Mouse (Mus musculus) liver, adult (tissue): ENCODE results near the gene Vwa7.
"Not testable (repeated sequence)": the region's sequence is repeated elsewhere in the genome, so short reads cannot be mapped to it uniquely, and the experiment has no call there.

Experiments used
- GATA4 ChIP-seq: IDR thresholded peaks from 2 replicates; pipeline ENCODE4 v1.6.1; 2014; ENCODE audit warnings: mild to moderate bottlenecking, low read length; ENCODE audit not compliant: insufficient replicate concordance

The Vwa7 gene

DNA sequence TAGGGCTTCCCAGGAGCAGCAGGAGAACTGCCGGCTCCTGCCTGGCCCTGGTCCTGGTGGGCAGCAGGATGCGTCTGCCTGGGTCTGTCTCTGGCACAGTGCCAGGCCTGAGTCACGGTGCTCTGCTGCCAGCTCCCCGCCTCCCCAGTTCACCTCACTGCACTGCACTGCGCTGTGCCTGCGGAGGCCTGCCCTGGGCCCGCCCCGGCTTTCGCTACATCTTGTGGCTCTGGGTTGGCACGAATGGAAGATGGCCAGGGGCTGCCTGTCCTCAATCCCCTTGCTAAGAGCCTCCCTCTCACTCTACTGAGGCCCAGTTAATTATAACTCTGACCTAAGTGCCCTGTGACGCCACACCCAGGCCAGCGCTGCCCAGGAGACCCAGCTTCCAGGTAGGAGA, at the start of gene Vwa7:
Vwa7 (plus strand) TSS at position 204 of the 400 bp plus-strand sequence.
- TF ChIP-seq GATA4 = no peak

- not testable (repeated sequence) for TF ChIP-seq GATA4
Observed at GRCm38 (mm10) chr17:34969822-34970221, 46.6 kb upstream of the Vwa7 start, which contains the start of gene Gm20481. Gm20481 (plus strand) TSS chr17:34969912.

DNA sequence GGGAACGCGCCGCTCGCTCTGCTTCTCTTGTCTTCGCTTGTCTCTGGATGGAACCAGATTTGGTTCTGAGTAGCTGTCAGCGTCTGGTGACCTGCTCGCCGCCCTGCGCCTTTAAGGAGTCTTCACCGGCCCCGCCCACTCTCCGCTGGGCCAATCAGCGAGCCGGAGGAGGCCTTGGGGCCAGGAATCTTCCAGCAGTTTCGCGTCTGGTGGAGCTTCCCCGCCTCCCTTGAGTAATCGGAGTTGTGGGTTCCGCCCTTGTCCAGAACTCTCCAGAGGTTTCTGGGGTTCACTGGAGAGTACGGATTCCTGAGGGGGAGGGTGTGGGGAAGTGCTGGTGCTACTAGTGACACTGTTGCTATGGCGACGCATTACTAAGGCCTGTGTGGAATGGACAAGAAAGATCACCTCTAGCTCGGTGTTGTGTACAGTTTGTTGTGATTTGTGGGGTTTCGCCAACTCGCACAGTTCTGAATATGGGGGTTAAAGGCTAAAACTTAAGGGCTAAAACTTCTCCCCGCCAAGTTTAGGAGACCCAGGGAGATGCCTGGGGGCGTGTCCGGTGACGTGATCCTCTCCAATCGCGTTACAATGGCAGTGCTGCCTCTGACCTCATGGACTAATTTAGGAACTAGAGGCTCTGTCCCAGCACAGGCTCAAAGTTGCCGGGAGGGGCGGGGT, 44.2 kb upstream of the Vwa7 start, which contains the start of the genes Hspa1a and Hspa1l:
Hspa1a (minus strand) TSS at position 88 of the 681 bp plus-strand sequence.
Hspa1l (plus strand) TSS at position 635 of the 681 bp plus-strand sequence.
- TF ChIP-seq GATA4 = not testable (repeated sequence)

DNA sequence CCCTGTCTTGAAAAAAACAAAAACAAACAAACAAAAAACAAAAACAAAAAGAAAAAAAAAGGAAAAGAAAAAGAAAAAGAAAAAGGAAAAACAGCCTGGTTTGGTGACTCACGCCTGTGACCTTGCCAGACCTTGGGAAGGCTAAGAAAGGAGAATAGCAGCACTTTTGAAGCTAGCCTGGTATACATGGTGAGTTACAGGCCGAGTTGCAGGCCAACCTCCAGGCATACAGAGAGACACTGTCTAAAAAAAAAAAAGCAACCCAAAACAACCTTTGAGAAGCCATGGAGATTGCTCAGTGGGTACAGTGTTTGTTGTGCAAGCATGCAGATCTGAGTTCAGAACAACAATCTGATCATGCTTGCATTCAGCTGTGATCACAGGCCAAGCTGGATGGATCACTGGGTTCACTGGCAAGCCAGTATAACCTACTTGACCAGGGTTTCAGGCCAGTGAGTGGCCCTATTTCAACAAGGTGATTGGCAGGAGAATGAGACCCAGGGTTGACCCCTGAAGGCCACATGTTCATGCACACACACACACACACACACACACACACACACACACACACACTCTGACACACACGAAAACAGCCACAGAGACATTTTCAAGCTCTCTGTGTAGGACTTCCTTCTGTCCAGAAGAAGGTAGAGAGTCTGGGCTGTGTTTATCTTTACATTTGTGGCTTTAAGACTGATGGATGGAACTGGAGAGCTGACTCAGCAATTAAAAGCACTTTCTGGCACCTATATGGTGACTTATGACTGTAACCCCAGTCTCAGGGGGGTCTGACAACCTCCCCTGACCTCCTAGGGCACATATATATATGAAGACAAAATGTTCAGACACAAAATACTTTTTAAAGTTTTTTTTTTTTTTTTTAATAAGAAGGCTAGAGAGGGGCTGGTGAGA, 40.5 kb upstream of the Vwa7 start:
- no peak for TF ChIP-seq GATA4

DNA sequence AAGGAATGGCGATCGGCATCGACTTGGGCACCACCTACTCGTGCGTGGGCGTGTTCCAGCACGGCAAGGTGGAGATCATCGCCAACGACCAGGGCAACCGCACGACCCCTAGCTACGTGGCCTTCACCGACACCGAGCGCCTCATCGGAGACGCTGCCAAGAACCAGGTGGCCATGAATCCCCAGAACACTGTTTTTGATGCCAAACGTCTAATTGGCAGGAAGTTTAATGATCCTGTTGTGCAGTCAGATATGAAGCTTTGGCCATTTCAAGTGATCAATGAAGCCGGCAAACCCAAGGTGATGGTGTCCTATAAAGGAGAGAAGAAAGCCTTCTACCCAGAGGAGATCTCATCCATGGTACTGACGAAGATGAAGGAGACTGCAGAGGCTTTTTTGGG, 39.4 kb upstream of the Vwa7 start:
- TF ChIP-seq GATA4 = no peak

DNA sequence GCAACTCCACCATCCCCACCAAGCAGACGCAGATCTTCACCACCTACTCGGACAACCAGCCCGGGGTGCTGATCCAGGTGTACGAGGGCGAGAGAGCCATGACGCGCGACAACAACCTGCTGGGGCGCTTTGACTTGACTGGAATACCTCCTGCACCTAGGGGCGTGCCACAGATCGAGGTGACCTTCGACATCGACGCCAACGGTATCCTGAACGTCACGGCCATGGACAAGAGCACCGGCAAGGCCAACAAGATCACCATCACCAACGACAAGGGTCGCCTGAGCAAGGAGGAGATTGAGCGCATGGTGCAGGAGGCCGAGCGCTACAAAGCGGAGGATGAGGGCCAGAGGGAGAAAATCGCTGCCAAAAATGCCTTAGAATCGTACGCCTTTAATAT, 38.1 kb upstream of the Vwa7 start:
- no peak for TF ChIP-seq GATA4

- no peak for TF ChIP-seq GATA4
Observed at GRCm38 (mm10) chr17:34979631-34980030, 36.7 kb upstream of the Vwa7 start.

GRCm38 (mm10) chr17:34980655-34981054, 35.7 kb upstream of the Vwa7 start:
- no peak for TF ChIP-seq GATA4

GRCm38 (mm10) chr17:34981690-34982180, 34.6 kb upstream of the Vwa7 start, which contains the start of gene Lsm2:
Lsm2 (plus strand) TSS chr17:34981862.
- peak; percentile 54; the same call in 1 of the 2 replicates for TF ChIP-seq GATA4

DNA sequence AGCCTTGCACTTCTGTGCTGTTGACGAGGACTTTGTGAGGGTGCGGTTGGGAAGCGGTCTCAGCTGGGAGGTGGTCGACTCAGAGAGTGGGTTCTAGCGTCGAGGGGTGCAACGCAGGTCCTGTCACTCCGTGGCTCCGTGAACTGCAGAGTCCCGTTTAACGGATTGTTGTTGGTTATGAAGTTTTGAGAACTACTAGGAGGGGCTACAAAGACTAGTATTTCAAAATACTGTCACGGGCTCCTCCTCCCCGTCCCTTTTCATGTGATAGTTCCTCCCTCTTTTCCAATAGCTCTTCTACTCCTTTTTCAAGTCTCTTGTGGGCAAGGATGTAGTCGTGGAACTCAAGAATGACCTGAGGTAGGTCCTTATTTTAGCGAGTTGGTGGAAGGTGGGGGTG, 34.1 kb upstream of the Vwa7 start:
- TF ChIP-seq GATA4 = no peak

GRCm38 (mm10) chr17:34984218-34984617, 32.2 kb upstream of the Vwa7 start:
- TF ChIP-seq GATA4 = no peak

- no peak for TF ChIP-seq GATA4
Observed at GRCm38 (mm10) chr17:34994751-34995150, 21.6 kb upstream of the Vwa7 start.

DNA sequence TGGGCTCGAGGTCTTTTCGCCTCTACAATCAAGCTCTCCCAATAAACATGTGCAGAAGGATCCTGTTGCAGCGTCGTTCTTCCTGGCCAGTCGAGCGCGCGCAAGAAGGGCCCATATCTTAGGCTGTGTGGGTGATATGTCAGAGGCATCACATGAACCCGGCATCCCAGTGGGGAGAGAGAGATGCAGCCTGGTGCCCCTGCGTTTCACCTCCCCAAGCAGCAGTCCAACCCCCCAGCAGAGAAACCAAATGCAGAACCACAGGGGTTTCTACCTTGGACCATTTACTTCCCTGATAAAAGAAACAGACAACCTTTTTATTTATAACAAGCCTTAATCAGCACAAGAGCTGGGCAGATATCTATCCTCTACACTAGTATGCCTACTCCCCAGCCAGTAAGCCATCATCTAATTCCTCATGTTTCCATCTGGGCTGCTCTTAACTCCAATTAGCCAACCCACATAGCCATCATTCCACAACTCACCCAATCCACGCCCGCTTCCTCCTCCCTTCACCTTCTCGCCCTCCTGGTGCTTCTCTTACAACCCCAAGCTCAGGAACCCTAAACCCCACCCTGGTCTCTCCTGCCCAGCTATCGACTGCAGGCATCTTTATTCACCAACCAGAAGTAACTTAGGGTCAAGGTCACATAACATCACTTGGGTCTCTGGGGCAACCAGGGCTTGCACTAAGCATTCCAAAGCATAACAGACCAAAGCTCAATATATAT, 19.8 kb upstream of the Vwa7 start:
- no peak for TF ChIP-seq GATA4

- TF ChIP-seq GATA4 = no peak
Observed at GRCm38 (mm10) chr17:34997142-34997483, 19.3 kb upstream of the Vwa7 start.

- no peak for TF ChIP-seq GATA4
Observed at GRCm38 (mm10) chr17:34998526-34999430, 17.6 kb upstream of the Vwa7 start.
